Mouse (Mus musculus) A20 (cell line): ENCODE data around the gene Stpg4.

ENCODE experiments used
- DNase-seq: peaks from one replicate; pipeline ENCODE4 v3.0.0-alpha.2; 2011; ENCODE audit warnings: low read depth, low spot score

Gene Stpg4

DNA sequence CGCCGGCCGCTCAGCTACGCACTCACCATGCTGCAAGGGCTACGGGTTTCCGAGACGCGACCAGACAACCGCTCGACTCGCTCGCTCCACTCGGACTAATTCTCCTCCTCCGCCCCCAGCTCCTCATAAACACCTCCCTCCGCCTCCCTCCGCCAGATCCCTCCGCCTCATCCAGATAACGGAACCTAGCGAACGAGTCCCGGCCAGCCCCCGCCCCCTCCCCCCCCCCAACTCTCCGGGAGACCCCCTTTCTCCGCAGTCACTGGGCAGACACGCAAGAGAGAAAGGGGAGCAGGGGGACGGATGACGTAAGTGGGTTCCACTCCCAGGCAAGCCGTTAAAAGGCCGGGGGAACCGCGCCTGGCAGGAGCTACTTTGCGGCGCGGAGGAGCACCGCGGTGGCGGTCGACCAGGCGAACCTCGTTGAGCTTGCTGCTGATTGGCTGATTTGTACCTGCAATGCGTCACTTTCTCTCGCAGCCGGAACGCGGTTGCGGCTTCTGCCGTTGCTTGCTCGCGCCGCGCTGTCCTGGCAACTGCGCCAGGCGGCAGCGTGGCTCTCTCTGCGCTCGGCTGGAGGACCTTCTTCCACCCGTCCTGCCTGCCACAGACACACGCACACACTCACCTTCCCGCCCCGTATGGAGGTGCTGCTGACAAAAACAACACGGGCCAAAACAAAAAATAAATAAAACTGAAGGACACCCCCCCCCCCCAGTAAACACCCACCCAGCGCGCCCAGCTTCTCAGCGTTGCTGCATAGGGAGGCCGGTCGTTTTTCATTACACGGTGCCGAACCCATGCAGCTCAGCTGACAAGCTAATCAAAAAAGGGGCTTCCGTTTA lies 19.4 kb upstream of the Stpg4 start, which contains the start of gene Calm2:
Calm2 (minus strand) TSS at position 169 of the 845 bp plus-strand sequence.
- DNase-seq = peak; percentile 99

DNA sequence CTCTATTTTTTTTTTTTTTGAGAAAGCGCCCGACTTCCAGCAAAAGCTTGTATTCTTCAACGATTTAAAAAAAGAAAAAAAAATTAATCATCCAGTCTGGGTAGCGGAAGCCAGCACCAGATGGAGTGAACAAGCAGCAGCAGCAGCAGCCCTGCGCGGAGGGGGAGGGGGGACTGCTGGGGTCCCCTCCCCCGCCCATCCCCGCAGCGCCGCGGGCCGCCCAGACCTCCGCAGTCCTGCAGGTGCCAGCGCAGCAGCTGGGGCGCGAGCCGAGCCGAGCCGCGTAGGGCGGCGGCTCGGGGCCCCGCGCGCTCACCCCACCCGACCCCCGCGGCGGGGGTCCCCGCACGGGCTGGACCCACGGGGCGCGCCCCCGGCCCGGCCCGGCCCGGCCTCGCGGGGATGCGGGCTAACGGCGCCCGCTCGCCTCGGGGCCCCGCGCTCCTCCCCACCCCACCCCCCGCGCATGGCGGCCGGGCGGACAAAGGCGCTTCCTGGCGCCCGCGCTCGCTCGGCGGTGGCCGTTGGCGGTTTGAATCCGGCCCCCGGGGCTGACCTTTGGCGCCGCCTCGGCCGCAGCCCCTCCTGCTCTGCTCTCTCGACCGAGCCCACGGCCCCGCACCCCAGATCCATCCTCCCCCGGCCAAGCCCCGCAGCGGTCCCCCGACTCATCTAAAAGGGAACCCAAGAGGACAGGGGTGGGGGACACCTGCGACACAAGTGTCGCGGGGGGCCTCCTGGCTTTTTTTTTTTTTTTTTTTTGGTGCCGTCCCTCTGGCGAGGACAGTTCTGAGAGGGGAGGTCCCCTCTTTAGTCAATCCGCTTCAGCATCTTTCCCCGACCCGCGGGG lies 18.6 kb upstream of the Stpg4 start:
- peak; percentile 84 for DNase-seq

DNA sequence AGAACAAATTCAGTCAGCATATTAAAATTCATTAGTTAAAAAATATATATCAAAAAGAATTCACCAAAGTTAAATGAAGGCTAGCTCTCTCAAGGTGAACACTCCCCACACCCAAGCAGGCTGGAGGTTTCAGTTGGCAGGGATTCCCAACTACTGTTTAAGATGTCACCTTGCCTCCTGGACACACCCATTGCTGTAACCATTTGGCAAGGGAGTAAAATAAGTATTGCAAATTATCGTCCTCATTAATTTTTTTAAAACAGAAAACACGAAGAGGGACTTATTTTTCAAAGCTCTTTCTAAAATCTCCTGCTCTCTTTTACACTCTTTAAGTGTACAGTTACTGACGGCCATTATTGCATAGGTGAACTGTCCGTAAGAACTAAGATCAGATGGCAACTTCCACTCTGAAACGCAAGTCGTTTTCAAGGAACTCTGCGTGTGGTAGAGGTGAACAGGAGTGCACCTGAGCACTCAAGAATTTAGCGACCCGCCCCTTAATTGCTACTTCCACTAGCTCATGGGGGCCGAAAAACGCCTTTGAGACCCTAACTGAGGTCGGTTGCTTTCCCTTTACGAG lies 17.9 kb upstream of the Stpg4 start:
- DNase-seq = no peak

DNA sequence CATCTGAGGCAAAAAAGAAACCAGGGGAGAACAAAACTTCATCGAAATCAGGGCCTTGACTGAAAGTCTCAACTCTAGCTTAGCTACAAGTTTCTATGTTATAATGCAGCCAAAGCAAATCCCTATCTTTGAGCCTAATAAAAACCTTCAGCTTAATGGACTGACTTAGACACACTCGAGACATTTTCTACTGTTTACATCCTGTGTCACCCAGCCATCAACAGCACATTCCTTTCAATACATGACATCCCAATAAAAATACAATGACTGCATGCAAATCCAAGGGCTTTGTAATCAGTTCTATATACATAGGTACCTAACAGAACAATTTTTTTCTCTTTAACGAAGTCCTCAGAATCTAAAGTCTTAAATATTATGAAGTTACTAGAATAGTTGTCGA lies 17.2 kb upstream of the Stpg4 start:
- DNase-seq = no peak

DNA sequence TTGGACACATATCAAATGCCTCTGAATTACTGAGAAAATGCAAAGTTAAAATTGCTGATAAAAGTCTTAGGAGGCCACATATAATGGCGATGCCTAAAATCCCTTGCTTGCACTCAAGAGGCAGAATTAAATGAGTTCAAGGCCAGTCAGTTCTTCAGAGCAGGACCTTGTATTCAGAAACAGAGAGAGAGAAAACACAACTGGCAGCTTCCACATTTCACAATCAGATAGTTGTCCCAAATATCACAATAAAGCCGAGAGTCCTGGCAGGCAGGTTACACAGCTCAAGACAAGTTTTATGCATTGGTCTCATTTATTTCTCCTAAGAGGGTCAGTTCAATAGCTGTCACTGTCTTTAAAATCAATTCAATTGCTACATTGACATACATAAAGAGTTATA lies 14.0 kb upstream of the Stpg4 start:
- no peak for DNase-seq

DNA sequence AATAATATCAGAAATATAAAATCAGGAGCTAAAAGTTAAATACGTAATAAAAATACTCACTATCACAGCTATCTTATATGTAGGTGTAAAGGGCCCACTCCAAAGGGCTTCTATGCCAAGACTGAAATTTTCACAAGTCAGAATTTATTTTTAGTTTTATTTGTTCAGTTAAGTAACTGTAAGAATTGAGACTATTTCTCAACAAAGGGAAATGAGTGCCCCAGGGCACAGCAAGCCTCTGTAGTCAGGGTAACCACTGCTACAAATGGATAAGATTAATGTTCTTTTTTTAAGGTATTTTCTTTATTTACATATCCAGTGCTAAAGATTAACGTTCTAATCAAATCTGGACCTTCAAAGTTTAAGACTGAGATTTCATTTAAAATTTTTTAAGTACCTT lies 11.9 kb upstream of the Stpg4 start:
- DNase-seq = no peak

DNA sequence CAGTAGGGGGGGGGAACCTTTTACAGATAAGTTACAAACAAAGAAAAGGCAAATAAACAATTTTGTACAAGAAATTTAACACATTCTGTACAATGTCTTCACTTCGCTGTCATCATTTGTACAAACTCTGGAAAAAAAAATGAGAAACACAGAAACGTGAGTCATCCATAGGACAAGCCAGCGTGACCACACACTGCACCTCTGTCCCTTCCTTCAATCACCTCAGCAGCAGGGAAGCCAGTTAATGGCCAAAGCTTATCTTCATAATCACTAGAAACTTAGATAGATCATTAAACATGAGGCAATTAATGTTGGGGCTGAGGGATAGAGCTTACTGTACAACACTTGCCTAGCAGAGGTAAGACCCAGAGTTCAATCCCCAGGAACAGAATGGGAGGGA lies 6.4 kb upstream of the Stpg4 start:
- DNase-seq = no peak

DNA sequence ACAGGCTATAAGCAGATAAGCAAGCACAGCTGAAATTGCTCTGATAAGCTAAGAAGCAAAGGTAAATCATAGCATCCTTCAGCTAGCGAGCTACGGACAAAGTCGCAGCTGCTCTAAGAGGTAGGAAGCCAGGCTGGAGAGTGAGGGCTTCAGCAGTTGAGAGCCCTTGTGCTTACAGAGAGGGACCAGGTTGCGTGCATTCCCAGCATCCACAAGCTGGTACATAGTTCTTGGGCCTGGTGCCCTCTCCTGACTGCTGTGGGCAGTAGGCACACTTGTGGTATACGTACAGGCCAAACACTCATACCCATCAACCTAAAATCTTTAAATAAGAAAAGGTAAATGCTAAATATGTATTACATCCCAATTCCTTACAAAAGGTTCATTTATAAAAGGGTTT lies 5.2 kb upstream of the Stpg4 start:
- no peak for DNase-seq

DNA sequence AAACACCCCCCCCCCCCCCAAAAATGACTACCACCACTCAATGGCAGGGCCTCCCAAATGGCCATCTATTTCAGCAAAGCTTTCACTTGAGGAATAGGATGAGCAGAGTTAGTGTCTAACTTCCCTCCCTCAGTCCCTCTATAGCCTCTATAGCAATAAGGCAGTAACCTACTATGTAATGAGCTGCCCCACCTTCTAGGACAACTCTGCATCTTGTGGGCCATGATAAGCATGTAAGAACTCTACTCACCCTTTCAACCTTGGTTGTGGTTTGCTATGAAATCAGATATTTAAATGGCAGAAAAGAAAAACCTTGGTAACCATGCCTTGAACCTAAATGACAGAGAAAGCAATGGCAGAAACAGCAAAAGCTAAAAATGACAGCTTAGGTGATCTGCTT lies 4.8 kb upstream of the Stpg4 start:
- DNase-seq = no peak

DNA sequence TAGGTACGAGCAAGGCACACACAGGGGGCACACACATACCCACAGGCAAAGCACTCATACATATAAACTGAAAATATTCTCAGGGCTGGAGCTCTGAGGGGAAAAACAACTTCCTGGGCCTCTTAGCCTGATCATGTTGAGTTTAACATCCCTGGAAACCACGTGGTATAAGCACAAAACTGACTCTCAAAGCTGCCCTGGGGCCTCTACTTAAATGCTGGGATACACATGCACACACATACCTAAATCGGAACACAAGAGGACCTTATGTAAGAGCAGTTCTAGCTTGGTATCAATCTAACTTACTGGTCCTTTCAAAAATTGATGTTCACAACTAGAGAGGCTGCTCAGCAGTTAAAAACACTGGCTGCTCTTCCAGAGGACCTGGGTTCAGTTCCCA lies 1.9 kb upstream of the Stpg4 start:
- DNase-seq = no peak

DNA sequence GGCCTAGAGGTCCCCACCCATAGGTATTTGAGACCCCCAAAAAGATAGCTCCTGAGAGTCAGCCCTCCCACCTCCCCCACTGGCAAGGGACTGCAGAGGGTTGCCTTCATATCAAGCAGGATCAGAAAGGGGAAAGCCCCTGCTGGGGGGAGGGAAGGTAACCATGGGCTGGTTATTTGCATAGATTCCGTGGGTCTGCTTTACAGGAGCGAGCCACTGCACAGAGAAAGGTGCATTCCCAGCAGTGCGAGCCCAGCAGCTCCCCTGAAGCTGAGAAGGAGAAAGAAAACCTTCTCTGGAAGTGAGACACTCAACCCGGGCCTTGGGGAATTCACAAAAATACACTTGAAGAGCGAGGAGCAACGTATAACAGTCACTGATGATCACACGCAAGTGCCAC lies 9.5 kb downstream of the Stpg4 start:
- peak; percentile 19 for DNase-seq

DNA sequence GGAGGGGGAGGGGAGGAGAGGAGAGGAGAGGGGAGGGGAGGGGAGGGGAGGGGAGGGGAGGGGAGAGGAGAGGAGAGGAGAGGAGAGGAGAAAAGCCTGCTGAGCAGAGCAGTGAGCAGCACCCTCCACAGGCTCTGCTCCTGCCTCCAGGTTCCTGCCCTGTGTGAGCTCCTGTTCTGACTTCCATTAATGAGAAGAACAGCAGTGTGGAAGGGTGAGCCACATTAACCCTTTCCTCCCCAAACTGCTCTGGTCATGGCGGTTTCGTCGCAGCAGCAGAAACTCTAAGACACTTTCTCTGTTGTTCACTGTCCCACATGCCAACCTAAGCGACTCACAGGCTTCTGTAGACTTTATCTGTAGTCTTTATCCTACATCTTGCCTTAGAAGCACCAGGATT lies 20.9 kb downstream of the Stpg4 start:
- no peak for DNase-seq

DNA sequence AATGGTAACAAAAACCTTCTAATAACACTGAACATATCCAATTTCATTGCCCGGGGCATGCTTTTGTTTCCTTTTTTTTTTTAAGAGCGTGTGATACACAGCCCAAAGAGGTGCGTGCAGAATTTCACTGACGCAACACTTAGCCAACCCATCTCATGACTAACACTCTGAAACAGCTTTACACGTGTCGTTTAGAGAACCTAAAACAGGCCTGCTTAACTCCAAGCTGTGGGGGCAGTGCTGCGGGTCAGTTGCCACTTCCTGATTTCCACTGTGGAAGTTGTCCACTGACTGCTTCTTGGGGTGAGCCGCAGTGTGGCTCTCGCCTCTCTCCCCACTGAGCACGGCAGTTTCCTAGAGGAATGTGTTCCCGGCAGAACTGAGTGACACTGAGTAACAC lies 22.0 kb downstream of the Stpg4 start:
- no peak for DNase-seq

DNA sequence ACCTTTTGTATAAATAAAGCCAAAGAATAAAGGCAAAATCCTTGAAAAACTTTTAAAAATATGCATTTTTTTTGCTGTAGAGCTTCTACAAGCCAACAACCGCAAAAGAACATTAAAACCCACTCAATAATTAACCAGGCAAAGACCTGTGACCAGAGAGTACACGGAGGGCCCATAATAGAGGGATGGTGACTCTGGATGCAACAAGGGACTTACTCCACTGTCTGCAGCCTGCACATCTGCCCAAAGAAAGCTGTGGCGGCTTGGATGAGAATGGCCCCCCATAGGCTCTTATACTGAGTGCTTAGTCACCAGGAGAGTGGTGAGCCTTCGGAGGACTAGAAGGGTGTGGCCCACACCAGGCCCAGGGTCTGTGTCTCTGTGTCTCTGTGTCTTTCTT lies 24.1 kb downstream of the Stpg4 start:
- no peak for DNase-seq

DNA sequence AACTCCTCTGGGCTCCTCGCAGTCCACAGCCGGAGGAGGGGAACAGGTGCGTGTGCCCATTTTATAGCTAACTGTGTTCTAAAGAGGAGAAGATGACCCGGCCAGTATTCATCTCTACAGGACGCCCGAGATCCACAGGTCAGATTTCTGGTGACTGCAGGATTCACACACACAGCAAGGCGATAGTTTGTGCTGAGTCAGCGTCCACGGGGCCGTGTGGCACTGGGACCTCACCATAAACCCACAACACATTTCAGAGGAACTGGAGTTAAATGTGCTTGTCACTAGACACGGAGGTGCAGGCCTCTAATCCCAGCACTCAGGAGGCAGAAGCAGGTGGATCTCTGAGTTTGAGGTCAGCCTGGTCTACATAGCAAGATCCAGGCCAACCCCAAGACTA lies 25.1 kb downstream of the Stpg4 start:
- no peak for DNase-seq

DNA sequence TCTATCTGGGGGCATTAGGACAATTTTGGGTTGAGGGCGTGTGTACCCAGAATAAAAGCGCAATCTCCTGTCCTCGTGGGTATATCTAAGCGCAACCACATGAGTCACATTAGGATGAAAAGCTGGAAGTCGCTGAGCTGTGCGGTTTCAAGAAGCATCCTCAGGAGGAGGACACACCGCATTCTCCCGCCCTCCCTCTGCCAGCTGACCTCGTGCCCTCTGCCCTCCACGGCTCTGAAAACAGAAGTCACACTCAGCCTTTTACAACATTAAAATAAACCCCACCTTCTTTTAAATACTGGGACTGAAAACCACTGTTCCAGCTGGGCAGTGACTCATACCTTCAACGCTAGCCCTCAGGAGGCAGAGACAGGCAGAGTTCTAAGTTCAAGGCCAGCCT lies 30.5 kb downstream of the Stpg4 start:
- DNase-seq = no peak

DNA sequence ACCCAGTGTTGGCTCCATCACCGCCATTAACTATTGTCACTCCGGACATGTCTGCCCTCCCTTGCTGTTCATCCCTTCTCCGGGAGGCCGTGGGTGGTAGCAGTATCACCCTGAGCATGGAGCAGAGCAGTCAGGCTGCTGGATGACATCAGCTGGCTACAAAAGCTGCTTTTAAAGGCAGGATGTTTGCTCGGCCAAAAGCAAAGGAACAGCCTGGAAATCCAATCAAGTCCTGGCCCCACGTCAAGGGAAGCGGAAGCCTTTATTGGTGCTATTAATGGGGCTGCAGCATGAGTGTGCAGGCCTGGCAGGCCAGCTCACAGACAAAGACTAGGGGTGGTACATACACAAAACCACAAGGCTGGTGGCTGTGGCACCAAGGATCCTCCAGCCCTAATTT lies 36.3 kb downstream of the Stpg4 start:
- no peak for DNase-seq

DNA sequence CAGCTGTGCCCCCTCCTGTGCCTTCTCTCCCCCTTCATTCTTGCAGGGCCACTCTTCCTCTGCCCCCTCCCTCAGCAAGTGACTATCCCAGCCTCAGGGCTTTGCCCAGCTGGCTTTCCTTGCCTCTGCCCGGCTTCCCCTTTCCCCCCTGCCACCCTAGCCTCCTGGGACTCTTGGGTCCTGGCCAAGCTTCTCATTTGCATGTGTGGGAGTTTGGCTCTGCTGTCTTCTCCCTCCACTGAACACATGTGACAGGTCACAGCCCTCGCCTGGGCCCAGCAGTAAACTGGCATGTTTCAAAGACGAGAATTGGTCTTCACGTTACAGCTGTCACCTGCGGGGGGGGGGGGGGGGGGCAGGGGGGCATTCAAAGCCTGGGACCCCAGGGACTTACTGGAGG lies 40.5 kb downstream of the Stpg4 start:
- peak; percentile 67 for DNase-seq

DNA sequence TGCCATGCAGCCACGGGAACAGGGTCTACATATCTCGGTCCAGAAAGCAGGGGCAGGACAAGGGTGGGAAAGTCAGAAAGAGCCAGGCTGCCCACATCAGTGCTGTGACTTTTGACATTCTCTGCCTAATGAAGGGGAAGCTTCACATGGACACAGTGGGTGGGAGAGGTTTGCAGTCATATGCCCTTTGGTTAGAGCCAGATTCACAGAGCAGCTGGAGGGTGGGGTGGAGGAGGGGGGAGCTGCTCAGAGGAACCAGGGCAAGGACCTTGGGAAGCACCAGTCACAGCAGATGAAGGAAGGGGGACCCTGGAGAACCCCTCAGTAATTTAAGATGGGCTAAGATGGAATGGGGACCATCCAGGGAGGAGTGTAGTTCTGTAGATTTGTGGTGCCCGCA lies 41.7 kb downstream of the Stpg4 start:
- no peak for DNase-seq

DNA sequence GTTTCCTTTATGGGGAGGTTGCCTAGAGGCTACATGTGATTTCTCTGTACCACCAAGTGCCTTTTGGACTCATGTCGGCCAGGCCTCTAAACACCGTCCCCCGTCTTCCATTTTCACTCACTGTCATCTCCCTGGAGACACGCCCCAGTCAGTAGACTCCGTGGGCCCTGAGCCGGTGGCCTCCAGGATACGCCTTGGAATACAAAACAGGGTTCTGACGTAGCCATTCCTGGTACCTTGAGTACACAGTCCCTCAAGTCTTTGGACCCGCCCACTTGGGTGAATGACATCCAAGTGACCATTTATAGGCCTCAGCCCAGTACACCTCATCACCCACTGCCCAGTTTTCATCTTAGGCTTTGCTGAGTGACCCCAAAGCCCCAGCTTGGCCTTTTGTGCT lies 46.9 kb downstream of the Stpg4 start:
- no peak for DNase-seq

DNA sequence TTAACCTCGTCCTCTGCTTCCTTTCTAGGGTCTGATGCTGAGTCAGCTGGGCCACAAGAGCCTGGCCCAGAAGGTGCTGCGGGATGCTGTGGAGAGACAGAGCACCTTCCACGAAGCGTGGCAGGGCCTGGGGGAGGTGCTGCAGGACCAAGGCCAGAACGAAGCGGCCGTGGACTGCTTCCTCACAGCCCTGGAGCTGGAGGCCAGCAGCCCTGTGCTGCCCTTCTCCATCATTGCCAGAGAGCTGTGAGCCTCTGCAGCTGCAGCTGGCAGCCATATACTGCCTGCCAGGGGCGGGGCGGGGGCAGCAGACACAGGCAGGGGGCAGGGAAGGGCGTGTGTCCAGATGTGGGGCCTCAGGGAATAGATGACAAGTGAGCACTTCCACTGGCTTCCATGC lies 47.7 kb downstream of the Stpg4 start:
- DNase-seq = no peak

DNA sequence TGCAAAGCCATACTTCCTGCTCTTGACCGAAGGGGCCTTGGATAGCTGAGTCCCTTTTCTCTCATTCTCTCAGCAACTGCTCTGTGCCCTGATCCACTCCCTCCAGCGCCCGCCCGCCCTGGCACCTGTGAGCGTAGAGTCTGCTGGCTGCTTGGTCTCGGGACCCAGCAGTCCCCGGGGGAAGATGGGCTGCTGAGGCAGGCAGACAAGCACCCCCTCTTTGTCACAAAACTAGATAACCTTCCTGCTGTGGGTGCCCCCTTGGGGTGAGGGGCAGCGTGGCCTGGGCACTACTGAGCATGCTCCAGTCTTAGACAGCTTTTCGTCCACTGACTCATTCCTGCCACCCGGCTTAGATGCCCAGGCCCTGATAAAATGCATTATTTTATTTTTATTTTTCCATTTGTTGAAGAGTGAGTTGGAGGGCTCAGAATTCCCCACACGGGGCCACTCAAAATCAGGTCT lies 48.3 kb downstream of the Stpg4 start:
- DNase-seq = no peak
